Mouse (Mus musculus) brown adipose tissue, adult 24 weeks (tissue): ENCODE results near the gene Krtap19-9b. TPM values are rescaled to one million over a fixed set of nuclear protein-coding genes. Genes with fewer than 3 reads are reported as not detected.

Experiments used
- H3K27ac ChIP-seq: fragments of 200-500 bp; replicated peaks from 2 replicates; pipeline ENCODE4 v1.5.1; 2012; ENCODE audit warnings: low read depth, mild to moderate bottlenecking, low read length
- H3K4me1 ChIP-seq: fragments of 200-500 bp; 2 replicates; pipeline ENCODE4 v1.6.1; 2012; ENCODE audit warnings: low read length, mixed read lengths; ENCODE audit not compliant: control insufficient read depth, insufficient read depth, insufficient read length
- H3K4me3 ChIP-seq: fragments of 200-500 bp; 2 replicates; pipeline ENCODE4 v1.5.1; 2012; ENCODE audit warnings: low read depth, mild to moderate bottlenecking, low read length, moderate library complexity; ENCODE audit not compliant: insufficient read depth
- polyA plus RNA-seq: library from polyadenylated mRNA; stranded (reverse); fragments of >200 nt; gene quantifications from 2 replicates; pipeline ENCODE4 v1.2.4, GENCODE M21; 2012; ENCODE audit not compliant: missing spikeins, insufficient read depth, insufficient read length

Gene Krtap19-9b
- not detected in 2 replicates for polyA plus RNA-seq

DNA sequence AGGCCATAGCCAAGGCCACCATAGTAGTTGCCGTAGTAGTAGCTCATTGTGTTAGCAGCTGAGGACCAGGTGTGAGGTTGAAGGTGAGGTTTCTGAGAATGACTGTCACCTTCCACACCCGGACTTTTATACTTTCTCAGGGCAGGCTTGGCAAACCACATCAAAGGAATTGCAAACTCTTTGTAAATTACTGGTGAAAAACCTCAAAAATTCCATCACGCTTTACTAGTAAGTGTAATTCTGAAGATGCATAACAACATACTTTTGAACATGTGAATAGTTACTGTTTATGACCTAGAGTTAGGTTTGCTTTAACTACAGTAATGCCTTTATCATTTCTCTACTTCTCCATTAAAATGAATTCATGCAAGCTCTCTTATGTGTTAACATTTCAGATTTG, at the start of gene Krtap19-9b:
Gene Krtap19-9b, minus strand, starts transcription at position 101 of the 400 bp plus-strand sequence.
- Histone ChIP-seq H3K4me3 (no peak within 1 kb of the TSS), H3K4me1 (no peaks in the 10 kb centered on the region), H3K27ac (no peak within 1 kb of the TSS)

DNA sequence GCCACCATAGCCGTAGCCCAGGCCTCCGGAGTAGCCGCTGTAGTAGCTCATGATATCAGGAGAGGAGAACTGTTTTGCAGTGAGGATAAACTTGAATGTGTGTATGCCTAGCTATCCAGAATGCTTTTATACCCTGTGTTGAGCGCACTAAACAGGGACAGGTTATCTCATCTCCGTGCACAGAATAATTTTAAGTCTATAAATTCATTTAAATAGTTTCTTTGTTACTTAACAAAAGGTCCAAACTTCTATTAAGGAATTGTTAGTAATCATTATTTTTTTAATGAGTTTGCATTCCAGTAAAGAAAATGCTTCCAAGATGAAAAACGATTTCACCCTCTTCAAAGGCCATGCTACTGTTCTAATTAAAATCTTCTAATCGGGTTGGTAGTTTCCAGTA, 30.7 kb upstream of the Krtap19-9b start, which contains the start of gene Krtap16-3:
Gene Krtap16-3, minus strand, starts transcription at position 101 of the 400 bp plus-strand sequence.
- no peak within 1 kb of the TSS for H3K4me3 ChIP-seq
- no peaks in the 10 kb centered on the region for H3K4me1 ChIP-seq
- no peak within 1 kb of the TSS for H3K27ac ChIP-seq

DNA sequence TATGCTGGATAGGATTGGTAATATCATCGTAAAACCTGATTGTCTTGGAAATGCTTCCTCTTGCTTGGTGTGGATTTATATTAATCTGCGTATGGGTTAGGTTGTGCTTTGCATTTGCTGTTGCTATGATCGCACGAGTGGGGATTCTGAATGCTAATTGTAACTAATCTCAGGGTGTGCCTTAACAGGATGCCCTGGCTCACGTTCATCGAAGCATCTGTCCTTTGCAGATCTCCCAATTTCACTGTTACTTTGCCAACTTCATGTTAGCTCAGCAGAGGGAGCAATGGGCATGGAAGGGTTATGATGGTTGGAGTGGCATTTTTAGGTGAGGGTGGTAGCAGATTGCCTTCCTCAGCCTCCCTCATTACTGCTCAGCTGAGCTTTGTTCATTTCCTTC, 9.0 kb upstream of the Krtap19-9b start:
- no peak overlapping the region for H3K4me3 ChIP-seq
- H3K4me1 ChIP-seq, result no peaks in the 10 kb centered on the region
- H3K27ac ChIP-seq, result no peak overlapping the region

DNA sequence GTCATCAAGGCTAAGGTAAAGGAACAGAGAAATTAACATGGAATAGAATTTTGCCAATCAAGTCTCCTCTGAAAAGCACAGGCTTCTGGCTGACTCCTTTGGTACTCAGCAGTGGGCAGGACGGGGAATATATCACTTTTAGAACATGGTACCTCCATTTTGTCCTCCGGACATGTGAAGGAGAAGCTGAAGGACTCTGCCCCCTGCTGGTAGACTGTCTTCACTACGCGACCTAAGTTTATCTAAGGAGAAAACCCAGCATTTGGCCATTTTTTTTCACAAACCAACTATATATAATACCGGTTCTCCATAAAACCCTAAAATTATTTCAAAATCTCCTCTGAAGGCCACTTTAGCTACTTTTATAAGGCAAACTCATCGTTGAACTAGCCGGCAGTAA, 6.2 kb upstream of the Krtap19-9b start:
- no peak overlapping the region for H3K4me3 ChIP-seq
- H3K27ac ChIP-seq, result no peak overlapping the region
- no peaks in the 10 kb centered on the region for H3K4me1 ChIP-seq

DNA sequence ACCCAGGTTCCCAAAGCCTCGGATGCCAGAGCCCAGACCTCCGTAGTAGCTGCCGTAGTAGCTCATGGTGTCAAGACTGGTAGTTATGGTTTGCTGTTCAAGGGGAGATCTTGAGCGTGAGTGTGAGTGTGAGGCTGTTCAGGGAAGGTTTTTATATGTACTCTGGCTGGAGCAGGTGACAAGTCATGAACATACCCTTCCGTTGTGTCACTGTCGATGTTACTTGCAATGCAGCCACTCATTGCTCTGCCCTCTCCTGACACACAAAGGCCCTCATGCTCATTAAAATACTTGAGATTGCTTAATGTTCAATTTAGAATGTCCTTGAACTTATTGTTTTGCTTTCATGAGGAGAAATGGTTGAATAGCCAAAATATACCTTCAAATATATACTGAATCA, 35.7 kb downstream of the Krtap19-9b start, which contains the start of gene Krtap19-5:
Gene Krtap19-5, minus strand, starts transcription at position 101 of the 400 bp plus-strand sequence.
- Histone ChIP-seq H3K4me3 (no peak within 1 kb of the TSS), H3K27ac (no peak within 1 kb of the TSS), H3K4me1 (no peaks in the 10 kb centered on the region)

DNA sequence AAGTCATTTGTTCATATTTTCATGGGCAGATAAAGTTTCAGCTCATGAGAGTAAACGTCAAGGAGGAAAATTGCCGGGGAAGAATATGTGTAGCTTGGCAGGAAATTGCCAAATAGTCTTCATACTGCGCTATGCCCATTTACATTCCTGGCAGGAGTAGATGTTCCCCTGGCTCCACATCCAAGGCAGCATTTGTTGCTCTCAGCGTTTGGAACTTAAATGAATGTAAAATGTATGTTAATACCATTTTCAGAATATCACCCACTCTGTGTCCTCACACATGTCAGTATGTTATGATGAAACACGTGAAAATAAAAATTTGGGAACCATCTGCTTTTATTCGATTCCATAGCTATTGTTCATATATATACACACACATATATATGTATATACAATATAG, 45.2 kb downstream of the Krtap19-9b start:
- Histone ChIP-seq H3K4me3 (no peak overlapping the region), H3K27ac (no peak overlapping the region), H3K4me1 (no peaks in the 10 kb centered on the region)

DNA sequence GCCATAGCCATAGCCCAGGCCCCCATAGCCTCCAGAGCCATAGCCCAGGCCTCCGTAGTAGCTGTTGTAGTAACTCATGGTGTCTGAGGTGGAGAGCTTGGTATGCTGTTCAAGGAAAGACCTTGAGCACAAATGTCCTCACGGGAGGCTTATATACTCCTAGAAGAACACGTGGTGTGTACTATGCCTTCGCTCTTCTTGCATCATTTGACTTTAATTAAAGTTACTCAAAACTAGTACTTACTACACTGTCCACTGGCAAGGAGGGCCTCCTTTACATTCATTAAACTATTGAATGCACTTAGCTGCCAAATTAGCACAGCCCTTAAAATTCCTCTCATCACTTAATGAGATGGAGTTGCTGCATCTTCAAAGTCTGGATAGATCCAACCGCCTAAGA, 47.1 kb downstream of the Krtap19-9b start, which contains the start of gene Krtap19-4:
Gene Krtap19-4, minus strand, starts transcription at position 101 of the 400 bp plus-strand sequence.
- Histone ChIP-seq H3K4me1 (no peaks in the 10 kb centered on the region), H3K27ac (no peak within 1 kb of the TSS), H3K4me3 (no peak within 1 kb of the TSS)

Other genes with a start within 250 kb of the Krtap19-9b start
- not detected in 2 replicates for gene 2310061N02Rik, start 224.3 kb downstream of the Krtap19-9b start, polyA plus RNA-seq
- gene Krtap13-1, start 203.4 kb downstream of the Krtap19-9b start, polyA plus RNA-seq, result not detected in 2 replicates
- not detected in 2 replicates for gene Krtap13, start 180.6 kb downstream of the Krtap19-9b start, polyA plus RNA-seq
- not detected in 2 replicates for gene 2310034C09Rik, start 173.4 kb downstream of the Krtap19-9b start, polyA plus RNA-seq
- not detected in 2 replicates for gene 2310057N15Rik, start 158.1 kb downstream of the Krtap19-9b start, polyA plus RNA-seq
- gene Gm5965, start 154.4 kb downstream of the Krtap19-9b start, polyA plus RNA-seq, result not detected in 2 replicates
- gene Gm20741, start 120.0 kb downstream of the Krtap19-9b start, polyA plus RNA-seq, result not detected in 2 replicates
- gene Krtap15, start 112.0 kb downstream of the Krtap19-9b start, polyA plus RNA-seq, result not detected in 2 replicates
- not detected in 2 replicates for gene Krtap14, start 106.1 kb downstream of the Krtap19-9b start, polyA plus RNA-seq
- gene Krtap19-1, start 62.9 kb downstream of the Krtap19-9b start, polyA plus RNA-seq, result not detected in 2 replicates
- not detected in 2 replicates for gene Krtap19-2, start 58.0 kb downstream of the Krtap19-9b start, polyA plus RNA-seq
- gene Krtap19-3, start 54.2 kb downstream of the Krtap19-9b start, polyA plus RNA-seq, result not detected in 2 replicates
- not detected in 2 replicates for gene Krtap19-4, start 47.2 kb downstream of the Krtap19-9b start, polyA plus RNA-seq
- gene Krtap19-5, start 35.8 kb downstream of the Krtap19-9b start, polyA plus RNA-seq, result not detected in 2 replicates
- gene Krtap16-3, start 30.6 kb upstream of the Krtap19-9b start, polyA plus RNA-seq, result not detected in 2 replicates
- not detected in 2 replicates for gene Krtap22-2, start 78.5 kb upstream of the Krtap19-9b start, polyA plus RNA-seq
- gene Gm10229, start 83.0 kb upstream of the Krtap19-9b start, polyA plus RNA-seq, result not detected in 2 replicates
- gene Krtap6-1, start 99.4 kb upstream of the Krtap19-9b start, polyA plus RNA-seq, result not detected in 2 replicates
- gene Gm10228, start 109.2 kb upstream of the Krtap19-9b start, polyA plus RNA-seq, result not detected in 2 replicates
- not detected in 2 replicates for gene Krtap6-5, start 115.6 kb upstream of the Krtap19-9b start, polyA plus RNA-seq
- not detected in 2 replicates for gene 1110025L11Rik, start 131.7 kb upstream of the Krtap19-9b start, polyA plus RNA-seq
- not detected in 2 replicates for gene Krtap6-3, start 151.8 kb upstream of the Krtap19-9b start, polyA plus RNA-seq
- gene Gm6358, start 208.6 kb upstream of the Krtap19-9b start, polyA plus RNA-seq, result not detected in 2 replicates
- gene Gm10061, start 218.8 kb upstream of the Krtap19-9b start, polyA plus RNA-seq, result not detected in 2 replicates
- not detected in 2 replicates for gene Gm9789, start 225.7 kb upstream of the Krtap19-9b start, polyA plus RNA-seq
- not detected in 2 replicates for gene Gm7735, start 237.2 kb upstream of the Krtap19-9b start, polyA plus RNA-seq
- gene 1110057P08Rik, start 242.5 kb upstream of the Krtap19-9b start, polyA plus RNA-seq, result not detected in 2 replicates